Mouse (Mus musculus) adrenal gland, postnatal 14 days (tissue): ENCODE results near the gene Fsd1. TPM values are rescaled to one million over a fixed set of nuclear protein-coding genes. Genes with fewer than 3 reads are reported as not detected.

Source experiments
- DNase-seq: peaks from one replicate; pipeline ENCODE4 v3.0.0; 2021; ENCODE audit warnings: mixed read lengths
- total RNA-seq: library from RNA; stranded (reverse); gene quantifications from 2 replicates; pipeline ENCODE4 v1.2.3, GENCODE M21; 2021

The Fsd1 gene
- total RNA-seq, 1 experiment from 2014 or later, result 1.6 TPM

GRCm38 (mm10) chr17:55963171-55963570 lies 23.1 kb upstream of the Fsd1 start:
- no peak for DNase-seq

- no peak for DNase-seq
These were observed 21.8 kb upstream of the Fsd1 start for GRCm38 (mm10) chr17:55964496-55964895.

DNA sequence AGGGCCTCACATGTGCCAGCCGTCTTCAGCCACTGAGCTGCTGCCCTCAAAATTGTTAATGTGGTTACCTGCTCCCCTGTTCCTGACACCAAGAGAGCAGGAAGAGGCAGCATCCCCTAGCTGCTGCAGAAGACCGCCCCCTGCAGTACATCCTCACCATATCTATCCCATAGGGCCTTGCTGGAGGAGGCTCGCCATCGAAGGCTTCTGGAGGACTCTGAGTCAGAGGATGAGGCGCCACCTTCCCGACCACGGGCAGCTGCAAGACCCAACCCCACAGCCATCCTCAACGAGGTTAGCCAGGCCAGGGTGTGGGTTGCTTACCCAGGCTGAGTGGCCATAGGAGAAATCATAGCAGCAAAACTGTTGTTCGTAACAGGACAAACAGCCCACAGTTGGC lies 21.3 kb upstream of the Fsd1 start:
- DNase-seq, result no peak

DNA sequence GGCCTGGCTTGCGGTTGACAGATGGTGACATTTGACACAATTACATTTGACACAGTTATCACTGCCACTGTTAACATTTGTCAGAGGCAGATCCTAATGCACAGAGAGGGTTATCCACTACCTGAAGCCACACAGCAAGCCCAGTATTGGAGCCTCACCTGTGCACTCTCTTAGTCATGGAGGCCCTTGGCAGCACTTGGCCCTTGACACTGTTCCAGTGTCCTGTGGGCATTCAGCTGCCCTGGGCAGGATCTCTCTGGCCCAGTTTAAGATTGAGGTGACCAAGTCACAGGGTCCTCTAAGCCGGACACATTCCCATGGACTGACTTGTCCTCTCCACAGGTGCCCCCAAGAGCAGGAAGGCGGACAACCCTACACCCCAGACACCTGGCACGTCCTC lies 19.1 kb upstream of the Fsd1 start:
- no peak for DNase-seq

DNA sequence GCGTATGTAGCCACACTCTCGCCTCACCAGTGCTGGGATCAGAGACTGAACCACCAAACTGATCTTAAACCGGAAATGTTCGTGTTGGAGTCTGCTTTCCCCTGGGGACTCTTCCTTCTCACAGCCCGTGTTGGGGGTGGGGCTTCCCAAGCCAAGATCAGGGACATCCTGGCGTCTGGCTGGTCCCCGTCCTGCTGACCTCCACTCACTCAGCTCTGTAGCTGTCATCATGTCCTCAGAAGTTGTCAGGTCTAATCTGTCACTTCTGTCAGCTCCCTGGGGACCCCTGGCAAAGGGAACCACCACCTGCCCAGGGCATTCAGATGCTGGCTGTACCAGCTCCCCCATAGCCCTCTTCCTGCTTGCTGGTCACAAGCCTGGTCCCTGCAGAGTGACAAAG lies 18.1 kb upstream of the Fsd1 start:
- no peak for DNase-seq

GRCm38 (mm10) chr17:55969560-55969959 lies 16.7 kb upstream of the Fsd1 start:
- no peak for DNase-seq

GRCm38 (mm10) chr17:55969966-55970891 lies 16.1 kb upstream of the Fsd1 start, which contains the start of gene Shd:
TSS of gene Shd (plus strand) at chr17:55970467.
- peak; percentile 61 for DNase-seq

GRCm38 (mm10) chr17:55971453-55971852 lies 14.9 kb upstream of the Fsd1 start:
- DNase-seq, result no peak

DNA sequence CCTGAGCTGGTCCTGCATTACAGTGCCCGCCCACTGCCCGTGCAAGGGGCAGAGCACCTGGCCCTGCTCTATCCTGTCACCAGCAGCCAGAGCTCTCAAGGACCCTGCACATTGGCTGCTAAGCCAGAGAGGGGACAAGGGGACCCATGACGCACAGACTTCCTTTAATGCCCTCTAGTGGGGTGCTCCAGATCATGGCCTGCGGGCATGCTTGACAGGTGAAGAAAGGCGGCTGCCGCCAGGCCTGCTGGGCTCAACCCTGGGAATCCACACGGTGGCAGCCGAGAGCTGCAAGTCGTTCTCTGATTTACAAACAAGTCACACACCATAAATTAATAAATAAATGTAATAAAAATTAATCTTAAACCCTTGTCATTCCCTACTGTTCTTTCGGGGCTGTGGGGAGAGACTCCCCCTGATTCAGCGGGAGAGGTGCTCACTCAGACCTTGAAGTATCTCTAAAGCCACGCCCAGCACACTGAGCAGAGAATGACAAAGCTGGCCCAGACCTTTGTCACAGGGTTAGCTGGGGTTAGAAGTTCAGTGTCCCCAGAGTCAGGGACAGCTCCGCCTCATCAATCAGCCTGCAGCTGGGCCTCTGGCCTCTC lies 9.9 kb upstream of the Fsd1 start:
- DNase-seq, result peak; percentile 91

GRCm38 (mm10) chr17:55977301-55977700 lies 9.0 kb upstream of the Fsd1 start:
- no peak for DNase-seq

GRCm38 (mm10) chr17:55990278-55990898 lies 4.1 kb downstream of the Fsd1 start:
- no peak for DNase-seq

DNA sequence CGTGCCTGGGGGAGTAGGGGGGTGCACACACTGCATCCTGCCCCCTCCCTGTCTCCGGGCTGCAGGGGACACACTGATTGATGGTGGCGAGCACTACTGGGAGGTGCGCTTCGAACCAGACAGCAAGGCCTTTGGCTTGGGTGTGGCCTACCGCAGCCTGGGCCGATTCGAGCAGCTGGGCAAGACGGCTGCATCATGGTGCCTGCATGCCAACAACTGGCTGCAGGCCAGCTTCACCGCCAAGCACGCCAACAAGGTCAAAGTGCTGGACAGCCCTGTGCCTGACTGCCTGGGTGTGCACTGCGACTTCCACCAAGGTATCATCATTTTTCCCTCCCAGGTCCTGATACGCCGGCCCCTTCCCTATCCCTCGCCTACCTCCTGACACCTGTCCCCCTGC lies 9.7 kb downstream of the Fsd1 start:
- DNase-seq, result peak; percentile 86

DNA sequence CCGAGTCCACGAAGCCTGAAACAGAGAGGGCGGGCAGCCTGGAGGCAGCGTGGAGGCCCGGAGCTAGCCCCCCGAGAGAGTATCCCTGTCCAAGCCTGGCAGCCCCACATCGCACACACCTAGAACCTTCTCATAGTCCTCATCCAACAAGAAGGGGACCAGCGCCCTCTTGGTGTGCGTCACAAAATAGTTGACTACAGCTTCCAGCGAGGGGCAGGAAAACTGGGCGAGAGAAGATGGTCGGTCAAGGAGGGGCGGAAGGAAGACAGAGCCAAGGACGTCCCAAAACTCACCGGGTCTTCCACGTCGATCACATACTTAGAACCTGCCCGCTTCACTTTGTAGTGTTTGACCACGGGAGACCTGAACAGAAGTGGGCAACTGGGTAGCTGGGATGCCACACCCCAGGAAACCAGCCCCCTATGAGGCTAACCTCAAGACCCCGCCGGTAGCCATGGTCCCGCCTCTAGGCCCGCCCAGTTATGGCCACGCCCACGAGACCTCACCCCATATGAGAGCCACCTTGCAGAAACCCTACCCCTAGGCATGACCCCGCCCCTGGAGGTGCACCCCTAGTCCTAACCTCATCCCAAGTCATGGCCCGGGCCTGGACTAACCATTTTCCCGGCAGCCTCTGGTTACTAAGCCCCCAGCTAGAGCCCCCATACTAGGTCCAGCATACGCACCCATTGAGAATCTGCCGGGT lies 13.6 kb downstream of the Fsd1 start:
- DNase-seq, result no peak

DNA sequence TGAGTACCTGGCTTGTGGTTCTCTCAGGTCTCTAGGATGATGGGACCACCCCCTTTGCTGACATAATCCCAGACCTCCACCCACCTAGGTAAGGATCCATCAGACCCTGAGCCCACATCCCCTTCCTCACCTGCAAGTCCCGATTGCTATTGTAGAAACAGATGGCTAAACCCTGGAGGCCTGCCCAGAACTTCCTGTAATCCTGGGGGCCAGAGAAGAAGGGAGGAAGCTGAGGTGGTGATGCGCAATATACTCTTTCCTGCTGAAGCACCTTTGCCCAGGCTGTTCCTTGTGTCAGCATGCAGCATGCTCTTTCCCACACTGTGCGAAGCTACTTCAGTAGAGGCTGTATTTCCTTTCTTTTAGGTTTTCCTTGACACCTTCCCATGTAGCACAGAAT lies 16.7 kb downstream of the Fsd1 start:
- no peak for DNase-seq

- DNase-seq, result peak; percentile 13
These were observed 19.2 kb downstream of the Fsd1 start, which contains the start of the genes Stap2 and Mpnd for GRCm38 (mm10) chr17:56005415-56006061. TSS of gene Stap2 (minus strand) at chr17:56005584. TSS of gene Mpnd (plus strand) at chr17:56005711.

GRCm38 (mm10) chr17:56006956-56007355 lies 20.6 kb downstream of the Fsd1 start:
- DNase-seq, result no peak

GRCm38 (mm10) chr17:56007444-56008355 lies 21.4 kb downstream of the Fsd1 start:
- DNase-seq, result peak; percentile 9

DNA sequence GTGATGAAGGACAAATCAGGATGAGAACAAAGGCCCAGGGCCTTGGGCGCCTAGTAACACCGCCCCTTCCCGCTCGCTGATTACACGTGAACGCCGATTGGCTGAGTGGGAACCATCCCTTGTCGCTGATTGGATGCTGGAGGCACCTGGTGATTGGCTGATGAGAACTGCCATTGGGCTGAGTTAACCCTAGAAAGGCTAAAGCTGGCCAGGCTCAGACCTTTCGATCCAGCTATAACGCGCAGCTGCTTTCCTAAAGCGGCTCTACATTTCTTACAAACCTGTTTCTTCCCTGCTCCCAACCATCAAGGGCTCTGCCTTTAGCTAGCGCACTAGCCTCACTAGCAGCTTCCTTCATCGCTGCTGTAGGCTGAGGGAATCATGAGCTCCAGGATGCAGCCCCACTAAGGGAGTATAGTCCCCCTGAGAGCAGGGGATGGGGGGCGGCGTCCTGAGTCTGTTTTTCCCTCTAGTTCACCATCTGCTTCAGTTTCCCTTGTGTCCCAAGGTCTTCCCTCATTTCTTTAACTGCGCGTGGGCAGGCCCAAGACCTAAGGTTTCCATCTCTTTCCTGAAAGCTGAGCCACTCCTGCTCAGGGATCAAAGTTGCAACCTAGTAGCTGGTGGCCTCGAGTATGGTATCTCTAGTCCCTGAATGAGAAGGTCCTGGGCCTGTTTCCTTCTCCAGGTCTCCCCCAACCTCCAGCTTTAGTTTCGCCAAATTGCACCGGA lies 22.2 kb downstream of the Fsd1 start:
- peak; percentile 97 for DNase-seq

- peak; percentile 97 for DNase-seq
These were observed 23.0 kb downstream of the Fsd1 start for GRCm38 (mm10) chr17:56009088-56009961.
